Mouse (Mus musculus): ENCODE results near the gene 1700020L24Rik. TPM values are rescaled to one million over a fixed set of nuclear protein-coding genes. Genes with fewer than 3 reads are reported as not detected.

The 1700020L24Rik gene
- polyA plus RNA-seq, 1 experiment from 2014 or later = 1.2 TPM

DNA sequence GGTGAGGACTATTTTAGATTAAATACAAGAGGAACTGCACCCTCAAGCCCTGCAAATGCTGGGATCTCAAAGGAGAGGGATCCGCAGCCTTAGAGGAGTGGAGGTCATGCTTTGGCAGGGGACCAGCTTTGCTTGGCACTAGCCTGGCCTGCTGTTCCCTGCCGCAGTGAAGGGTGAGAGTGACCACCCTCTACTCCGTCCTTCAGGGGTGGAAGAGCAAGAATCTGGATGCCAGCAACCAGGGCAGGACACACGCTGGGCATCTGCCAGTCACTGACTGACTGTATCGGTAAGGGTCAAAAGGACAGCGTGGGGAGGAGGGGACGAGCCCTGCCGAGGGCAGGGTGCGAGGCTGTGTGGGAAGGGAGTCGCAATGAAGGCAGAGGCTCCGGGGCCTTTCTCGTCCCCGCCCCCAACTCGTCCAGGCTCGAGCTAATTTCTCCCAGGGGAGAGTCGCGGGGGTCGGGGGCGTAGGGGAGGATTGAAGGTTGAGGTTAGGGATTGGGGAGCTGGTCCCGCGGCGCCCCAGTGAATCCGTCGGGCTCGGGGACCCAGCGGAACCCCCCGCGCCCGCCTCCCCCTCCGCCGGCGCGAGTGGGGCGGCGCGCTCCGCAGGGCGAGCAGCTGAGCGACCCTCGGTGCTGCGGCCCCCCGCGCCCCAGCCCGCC lies 28.3 kb upstream of the 1700020L24Rik start, which contains the start of gene Rasl10b:
Gene Rasl10b (plus strand): TSS at position 51 of the 668 bp plus-strand sequence.
- under 1% methylated on average over 32 of the region's 44 CpGs for WGBS

DNA sequence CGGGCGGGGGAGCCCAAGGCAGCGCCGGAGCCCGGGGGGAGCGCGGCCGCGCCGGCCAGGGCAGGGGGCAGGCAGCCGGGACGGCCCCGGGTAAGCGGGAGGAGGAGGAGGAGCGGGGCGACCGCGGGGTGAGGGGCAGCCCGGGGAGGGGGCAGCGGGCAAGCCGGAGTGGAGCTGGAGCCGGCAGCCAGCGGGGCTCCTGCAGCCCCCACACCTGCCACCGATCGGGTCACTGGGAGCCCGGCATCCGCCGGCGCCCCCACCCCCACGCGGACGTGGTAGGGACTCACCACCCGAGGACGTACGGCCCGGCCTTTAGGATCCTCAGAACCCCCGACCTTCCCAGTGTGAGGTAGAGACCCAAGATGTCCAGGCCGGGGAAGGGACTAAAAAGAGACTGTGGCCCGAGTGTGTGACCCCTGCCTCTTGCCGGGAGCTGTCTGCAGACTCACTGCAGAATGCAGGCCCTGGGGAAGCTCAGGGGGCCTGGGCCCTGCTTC lies 27.6 kb upstream of the 1700020L24Rik start:
- Histone ChIP-seq H3K4me3 (replicated peaks; ENCODE audit: low read depth, low read length) (peak overlapping the region; percentile 80), H3K27me3 (ENCODE audit: control insufficient read depth, insufficient read depth, low read length) (no peaks in the 10 kb centered on the region), H3K9ac (replicated peaks; ENCODE audit: low read length) (peak overlapping the region; percentile 92), H3K4me1 (ENCODE audit: control insufficient read depth, insufficient read depth, low read length) (peaks cover 23% of the 10 kb centered on the region), H3K9me3 (ENCODE audit: control insufficient read depth, low read length) (no peaks in the 10 kb centered on the region), H3K27ac (replicated peaks; ENCODE audit: low read depth, low read length) (peak overlapping the region; percentile 73), H3K4me2 (ENCODE audit: low read length) (peak overlapping the region; percentile 84), H3K36me3 (ENCODE audit: control insufficient read depth, insufficient read depth, low read length) (peaks cover under 1% of the 10 kb centered on the region; the same call in 1 of the 2 replicates)
- under 1% methylated on average over 37 of the region's 40 CpGs for WGBS
- DNase-seq (peak; percentile 52), ATAC-seq (ENCODE audit: low FRiP score, low TSS enrichment) (peak; percentile 70)

More for the DNA sequence above, 28.3 kb upstream of the 1700020L24Rik start, which contains the start of gene Rasl10b:
- Histone ChIP-seq H3K36me3 (ENCODE audit: control insufficient read depth, insufficient read depth, low read length) (peaks cover 6% of the 10 kb centered on the region), H3K4me3 (replicated peaks; ENCODE audit: low read depth, low read length) (peak within 1 kb of the TSS; percentile 80), H3K27ac (replicated peaks; ENCODE audit: low read depth, low read length) (peak within 1 kb of the TSS; percentile 73), H3K4me2 (ENCODE audit: low read length) (peak within 1 kb of the TSS; percentile 84), H3K9me3 (ENCODE audit: control insufficient read depth, low read length) (no peaks in the 10 kb centered on the region), H3K27me3 (ENCODE audit: control insufficient read depth, insufficient read depth, low read length) (no peaks in the 10 kb centered on the region), H3K9ac (replicated peaks; ENCODE audit: low read length) (peak within 1 kb of the TSS; percentile 92), H3K4me1 (ENCODE audit: control insufficient read depth, insufficient read depth, low read length) (peaks cover 23% of the 10 kb centered on the region)
- peak; percentile 75; the same call in 1 of the 2 replicates for ATAC-seq (ENCODE audit: low FRiP score, low TSS enrichment)
- DNase-seq = peak; percentile 86

DNA sequence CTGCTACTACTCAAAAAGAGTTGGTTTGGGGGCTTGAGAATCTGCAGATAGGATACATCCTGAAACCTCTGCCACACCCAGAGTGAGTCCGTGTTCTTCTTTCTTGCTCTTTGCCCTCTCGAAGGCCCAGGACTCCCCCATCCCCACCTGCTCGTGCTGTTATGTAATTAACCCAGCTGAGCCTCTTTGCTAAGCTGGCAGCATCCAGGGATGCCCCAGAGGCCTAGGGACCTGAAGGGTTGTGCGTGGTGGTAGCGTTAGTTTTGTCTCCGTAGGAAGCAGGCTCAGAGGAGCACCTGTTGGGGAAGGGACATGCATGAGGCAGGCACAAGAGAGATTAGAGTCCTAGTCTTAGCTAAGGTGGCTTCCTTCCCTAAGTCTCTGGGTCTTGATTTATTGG lies 27.0 kb upstream of the 1700020L24Rik start:
- H3K27me3 ChIP-seq (ENCODE audit: control insufficient read depth, insufficient read depth, low read length) = no peaks in the 10 kb centered on the region
- DNase-seq (no peak), ATAC-seq (ENCODE audit: low FRiP score, low TSS enrichment) (no peak)
- 23% methylated on average over 6 of the region's 6 CpGs for WGBS
- H3K9me3 ChIP-seq (ENCODE audit: control insufficient read depth, low read length) = no peaks in the 10 kb centered on the region
- no peaks in the 10 kb centered on the region; the same call in 1 of the 2 replicates for H3K36me3 ChIP-seq (ENCODE audit: control insufficient read depth, insufficient read depth, low read length)
- H3K4me1 ChIP-seq (ENCODE audit: control insufficient read depth, insufficient read depth, low read length) = peaks cover 23% of the 10 kb centered on the region
- peak overlapping the region; percentile 92; the same call in 1 of the 2 replicates for H3K9ac ChIP-seq (replicated peaks; ENCODE audit: low read length)
- H3K27ac ChIP-seq (replicated peaks; ENCODE audit: low read depth, low read length) = no peak overlapping the region
- peak overlapping the region; percentile 84 for H3K4me2 ChIP-seq (ENCODE audit: low read length)
- H3K4me3 ChIP-seq (replicated peaks; ENCODE audit: low read depth, low read length) = peak overlapping the region; percentile 80

DNA sequence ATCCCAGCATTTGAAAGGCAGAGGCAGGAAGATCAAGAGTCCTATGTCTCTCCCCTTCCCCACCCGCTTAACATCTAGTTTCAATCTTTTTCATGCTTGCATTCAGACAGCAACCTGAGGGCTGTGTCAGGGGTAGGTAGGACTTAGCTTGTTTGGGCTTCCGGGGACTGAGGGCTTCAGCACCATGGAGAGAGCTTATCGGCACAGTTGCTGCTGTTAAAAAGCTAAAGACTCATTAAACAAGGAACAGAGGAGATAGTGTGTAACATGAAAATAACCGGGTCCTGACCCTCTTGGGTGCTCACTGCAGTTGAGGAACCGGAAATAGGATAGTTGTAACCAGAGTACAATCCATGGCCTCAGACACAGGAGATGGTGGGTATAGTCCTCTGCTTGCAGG lies 20.4 kb upstream of the 1700020L24Rik start:
- H3K4me2 ChIP-seq (ENCODE audit: low read length) = no peak overlapping the region
- DNase-seq (peak; percentile 57), ATAC-seq (ENCODE audit: low FRiP score, low TSS enrichment) (no peak)
- H3K4me1 ChIP-seq (ENCODE audit: control insufficient read depth, insufficient read depth, low read length) = peaks cover 7% of the 10 kb centered on the region
- H3K27me3 ChIP-seq (ENCODE audit: control insufficient read depth, insufficient read depth, low read length) = peaks cover 26% of the 10 kb centered on the region
- no peaks in the 10 kb centered on the region; the same call in 1 of the 2 replicates for H3K36me3 ChIP-seq (ENCODE audit: control insufficient read depth, insufficient read depth, low read length)
- WGBS = 16% methylated on average over 5 of the region's 5 CpGs
- H3K9ac ChIP-seq (replicated peaks; ENCODE audit: low read length) = no peak overlapping the region
- H3K4me3 ChIP-seq (replicated peaks; ENCODE audit: low read depth, low read length) = no peak overlapping the region
- H3K27ac ChIP-seq (replicated peaks; ENCODE audit: low read depth, low read length) = no peak overlapping the region
- H3K9me3 ChIP-seq (ENCODE audit: control insufficient read depth, low read length) = no peaks in the 10 kb centered on the region

DNA sequence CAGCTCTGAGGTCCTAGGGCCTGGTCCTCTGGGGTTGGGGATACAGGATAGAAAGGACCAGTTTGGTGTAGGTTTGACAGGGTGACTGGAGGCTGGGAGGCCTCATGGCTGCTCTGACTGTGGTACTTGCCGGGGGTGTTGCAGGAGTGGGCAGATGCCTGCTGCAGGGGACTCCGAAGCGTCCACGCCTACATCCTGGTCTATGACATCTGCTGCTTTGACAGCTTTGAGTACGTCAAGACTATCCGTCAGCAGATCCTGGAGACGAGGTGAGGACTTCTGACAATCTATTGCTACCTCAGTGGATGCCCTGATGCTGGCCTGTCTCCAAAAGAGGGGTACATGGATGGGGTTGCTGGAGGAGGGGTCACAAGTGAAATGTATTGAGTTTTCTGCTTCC lies 19.8 kb upstream of the 1700020L24Rik start:
- H3K9ac ChIP-seq (replicated peaks; ENCODE audit: low read length) = no peak overlapping the region
- H3K4me2 ChIP-seq (ENCODE audit: low read length) = no peak overlapping the region
- H3K36me3 ChIP-seq (ENCODE audit: control insufficient read depth, insufficient read depth, low read length) = no peaks in the 10 kb centered on the region
- 84% methylated on average over 7 of the region's 7 CpGs for WGBS
- H3K4me1 ChIP-seq (ENCODE audit: control insufficient read depth, insufficient read depth, low read length) = peaks cover 4% of the 10 kb centered on the region
- no peak overlapping the region for H3K4me3 ChIP-seq (replicated peaks; ENCODE audit: low read depth, low read length)
- peaks cover 27% of the 10 kb centered on the region for H3K27me3 ChIP-seq (ENCODE audit: control insufficient read depth, insufficient read depth, low read length)
- no peak for DNase-seq
- no peak for ATAC-seq (ENCODE audit: low FRiP score, low TSS enrichment)
- no peak overlapping the region for H3K27ac ChIP-seq (replicated peaks; ENCODE audit: low read depth, low read length)
- H3K9me3 ChIP-seq (ENCODE audit: control insufficient read depth, low read length) = no peaks in the 10 kb centered on the region

DNA sequence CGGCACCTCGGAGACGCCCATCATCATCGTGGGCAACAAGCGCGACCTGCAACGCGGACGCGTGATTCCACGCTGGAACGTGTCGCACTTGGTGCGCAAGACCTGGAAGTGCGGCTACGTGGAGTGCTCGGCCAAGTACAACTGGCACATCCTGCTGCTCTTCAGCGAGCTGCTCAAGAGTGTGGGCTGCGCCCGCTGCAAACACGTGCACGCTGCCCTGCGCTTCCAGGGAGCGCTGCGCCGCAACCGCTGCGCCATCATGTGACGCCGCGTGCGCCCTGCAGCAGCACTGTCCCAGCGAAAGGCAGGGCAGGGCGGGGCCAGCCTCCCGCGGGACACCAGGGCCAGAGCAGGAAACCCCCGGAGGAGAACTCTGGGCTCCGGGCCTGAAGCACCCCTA lies 18.9 kb upstream of the 1700020L24Rik start:
- no peak overlapping the region for H3K27ac ChIP-seq (replicated peaks; ENCODE audit: low read depth, low read length)
- H3K4me1 ChIP-seq (ENCODE audit: control insufficient read depth, insufficient read depth, low read length) = peaks cover 4% of the 10 kb centered on the region
- H3K36me3 ChIP-seq (ENCODE audit: control insufficient read depth, insufficient read depth, low read length) = no peaks in the 10 kb centered on the region
- H3K9me3 ChIP-seq (ENCODE audit: control insufficient read depth, low read length) = no peaks in the 10 kb centered on the region
- WGBS = 6% methylated on average over 38 of the region's 38 CpGs
- ATAC-seq (ENCODE audit: low FRiP score, low TSS enrichment) = no peak; the same call in 1 of the 2 replicates
- DNase-seq = peak; percentile 77
- H3K4me3 ChIP-seq (replicated peaks; ENCODE audit: low read depth, low read length) = peak overlapping the region; percentile 9; the same call in 1 of the 2 replicates
- no peak overlapping the region for H3K9ac ChIP-seq (replicated peaks; ENCODE audit: low read length)
- peaks cover 27% of the 10 kb centered on the region for H3K27me3 ChIP-seq (ENCODE audit: control insufficient read depth, insufficient read depth, low read length)
- H3K4me2 ChIP-seq (ENCODE audit: low read length) = peak overlapping the region; percentile 45

DNA sequence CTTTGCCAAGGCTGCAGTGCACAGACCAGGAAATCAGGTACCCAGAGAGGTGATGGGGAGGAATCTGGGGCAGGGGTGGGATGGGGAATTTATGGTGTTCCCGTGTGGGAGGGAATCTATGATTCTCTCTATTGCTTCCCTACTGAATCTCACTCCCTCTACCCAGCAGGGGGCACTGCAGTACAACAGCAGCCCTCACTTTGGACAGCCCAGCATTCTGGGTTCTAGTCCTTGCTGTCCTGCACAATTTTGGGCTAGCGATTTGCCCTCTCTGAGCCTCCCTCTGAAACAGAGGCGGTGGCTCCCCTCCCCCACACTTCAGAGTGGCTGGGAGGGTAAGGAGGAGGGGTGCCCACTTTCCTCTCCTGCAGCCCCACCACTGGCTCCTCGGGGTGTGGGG lies 17.1 kb upstream of the 1700020L24Rik start:
- Histone ChIP-seq H3K9me3 (ENCODE audit: control insufficient read depth, low read length) (no peaks in the 10 kb centered on the region), H3K27me3 (ENCODE audit: control insufficient read depth, insufficient read depth, low read length) (peaks cover 27% of the 10 kb centered on the region), H3K27ac (replicated peaks; ENCODE audit: low read depth, low read length) (no peak overlapping the region), H3K4me2 (ENCODE audit: low read length) (no peak overlapping the region), H3K9ac (replicated peaks; ENCODE audit: low read length) (no peak overlapping the region), H3K36me3 (ENCODE audit: control insufficient read depth, insufficient read depth, low read length) (no peaks in the 10 kb centered on the region), H3K4me1 (ENCODE audit: control insufficient read depth, insufficient read depth, low read length) (peaks cover 4% of the 10 kb centered on the region), H3K4me3 (replicated peaks; ENCODE audit: low read depth, low read length) (no peak overlapping the region)
- peak; percentile 48 for DNase-seq
- 38% methylated on average over 4 of the region's 4 CpGs for WGBS
- ATAC-seq (ENCODE audit: low FRiP score, low TSS enrichment) = no peak

DNA sequence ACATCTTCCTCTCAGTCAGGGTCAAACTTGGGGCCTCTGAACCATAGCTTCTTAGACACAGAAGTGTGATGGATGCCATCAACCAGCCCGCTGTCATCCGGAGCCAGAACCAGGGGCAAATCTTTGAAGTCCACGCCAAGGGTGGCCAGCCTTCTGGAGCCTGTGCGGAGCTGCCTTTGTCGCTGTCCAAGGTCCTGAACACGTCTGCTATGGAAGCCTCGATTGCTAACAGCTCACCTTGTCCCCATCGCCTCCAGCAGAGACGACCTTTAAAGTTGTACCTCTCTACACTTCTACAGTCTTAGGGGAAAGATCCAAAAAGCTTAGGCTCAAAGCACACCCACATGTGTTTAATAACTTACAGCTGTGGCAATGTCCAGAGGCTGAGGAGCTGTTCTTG lies 16.2 kb upstream of the 1700020L24Rik start:
- Histone ChIP-seq H3K36me3 (ENCODE audit: control insufficient read depth, insufficient read depth, low read length) (no peaks in the 10 kb centered on the region), H3K4me3 (replicated peaks; ENCODE audit: low read depth, low read length) (no peak overlapping the region), H3K9ac (replicated peaks; ENCODE audit: low read length) (no peak overlapping the region), H3K4me2 (ENCODE audit: low read length) (no peak overlapping the region), H3K9me3 (ENCODE audit: control insufficient read depth, low read length) (no peaks in the 10 kb centered on the region), H3K4me1 (ENCODE audit: control insufficient read depth, insufficient read depth, low read length) (peaks cover 4% of the 10 kb centered on the region), H3K27ac (replicated peaks; ENCODE audit: low read depth, low read length) (no peak overlapping the region), H3K27me3 (ENCODE audit: control insufficient read depth, insufficient read depth, low read length) (peaks cover 27% of the 10 kb centered on the region)
- ATAC-seq (ENCODE audit: low FRiP score, low TSS enrichment) (no peak), DNase-seq (peak; percentile 70)
- 5% methylated on average over 9 of the region's 9 CpGs for WGBS

DNA sequence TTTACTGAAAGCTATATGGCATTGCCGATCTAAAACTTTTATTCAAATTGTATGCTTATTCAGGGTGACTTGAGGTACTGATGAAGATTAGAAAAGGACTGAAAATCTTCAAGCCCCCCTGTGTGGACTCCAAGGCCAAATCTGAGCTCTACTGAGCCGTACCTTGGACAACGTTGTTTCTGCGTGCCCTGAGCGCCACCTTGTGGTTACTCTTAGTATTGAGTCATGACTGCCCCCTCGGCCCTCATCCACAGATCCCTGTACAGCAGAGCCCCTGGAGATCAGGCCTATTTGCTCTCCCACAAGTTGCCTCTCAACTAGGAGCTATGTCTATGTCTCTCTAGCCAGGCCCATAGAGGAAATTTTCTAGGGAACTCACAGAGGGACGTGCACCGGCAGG lies 12.8 kb upstream of the 1700020L24Rik start:
- Histone ChIP-seq H3K4me2 (ENCODE audit: low read length) (no peak overlapping the region), H3K9ac (replicated peaks; ENCODE audit: low read length) (no peak overlapping the region), H3K27me3 (ENCODE audit: control insufficient read depth, insufficient read depth, low read length) (peaks cover 18% of the 10 kb centered on the region), H3K36me3 (ENCODE audit: control insufficient read depth, insufficient read depth, low read length) (no peaks in the 10 kb centered on the region), H3K4me1 (ENCODE audit: control insufficient read depth, insufficient read depth, low read length) (no peaks in the 10 kb centered on the region), H3K4me3 (replicated peaks; ENCODE audit: low read depth, low read length) (no peak overlapping the region), H3K9me3 (ENCODE audit: control insufficient read depth, low read length) (no peaks in the 10 kb centered on the region), H3K27ac (replicated peaks; ENCODE audit: low read depth, low read length) (no peak overlapping the region)
- 8% methylated on average over 8 of the region's 8 CpGs for WGBS
- DNase-seq (peak; percentile 89), ATAC-seq (ENCODE audit: low FRiP score, low TSS enrichment) (peak; percentile 53; the same call in 1 of the 2 replicates)
